Mouse (Mus musculus): ENCODE results near the gene Ifnk. TPM values are rescaled to one million over a fixed set of nuclear protein-coding genes. Genes with fewer than 3 reads are reported as not detected.

The Ifnk gene
- polyA plus RNA-seq, 1 experiment: not detected

GRCm38 (mm10) chr4:35115933-35116332 is 35.9 kb upstream of the Ifnk start:
- no peaks in the 10 kb centered on the region for H3K27me3 ChIP-seq (ENCODE audit: control insufficient read depth, insufficient read depth, insufficient read length)
- no peaks in the 10 kb centered on the region for H3K79me3 ChIP-seq (ENCODE audit: low read depth)
- no peak overlapping the region for H3ac ChIP-seq (ENCODE audit: control insufficient read depth, insufficient read length, low read depth)
- H3K36me3 ChIP-seq (ENCODE audit: control insufficient read depth, insufficient read depth): no peaks in the 10 kb centered on the region
- H3K79me2 ChIP-seq (ENCODE audit: control insufficient read depth, insufficient read depth): no peaks in the 10 kb centered on the region
- no peak for TF ChIP-seq MAX (IDR thresholded peaks at IDR 0.05)
- no peak for TF ChIP-seq CTCF (IDR thresholded peaks at IDR 0.05; ENCODE audit: control insufficient read depth, insufficient read depth, insufficient read length)
- TF ChIP-seq MYOG (IDR thresholded peaks at IDR 0.05; ENCODE audit: control insufficient read depth, extremely low read depth, insufficient read length): no peak
- no peak for TF ChIP-seq MYOD1 (IDR thresholded peaks at IDR 0.05; ENCODE audit: control insufficient read depth, insufficient read length, low read depth)
- TF ChIP-seq USF1 (IDR thresholded peaks at IDR 0.05; ENCODE audit: low read depth): no peak
- TF ChIP-seq CEBPB (IDR thresholded peaks at IDR 0.05; ENCODE audit: low read depth): no peak
- TF ChIP-seq FOSL1 (IDR thresholded peaks at IDR 0.05; ENCODE audit: insufficient read depth, low read length, poor library complexity, severe bottlenecking): no peak
- no peak overlapping the region for H3K4me3 ChIP-seq (ENCODE audit: insufficient read depth, poor library complexity, severe bottlenecking)

DNA sequence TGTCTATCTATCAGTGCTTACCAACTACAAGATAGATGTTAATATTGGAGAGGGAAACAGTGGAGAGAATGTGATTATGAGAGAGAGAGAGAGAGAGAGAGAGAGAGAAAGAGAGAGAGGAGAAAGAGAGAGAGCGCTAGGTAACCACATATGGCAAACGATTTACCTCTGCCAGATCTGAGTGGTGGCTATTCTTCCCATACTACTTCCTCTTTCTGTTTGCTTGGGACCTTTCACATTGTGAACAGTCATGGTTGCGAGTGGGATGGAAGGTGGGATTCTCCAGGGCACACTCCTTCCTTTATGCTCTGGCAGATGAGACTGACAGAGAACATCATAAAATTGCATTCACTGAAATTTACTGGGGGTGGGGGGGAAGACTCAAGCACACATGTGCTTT is 34.7 kb upstream of the Ifnk start:
- H3K79me3 ChIP-seq (ENCODE audit: low read depth): no peaks in the 10 kb centered on the region
- H3ac ChIP-seq (ENCODE audit: control insufficient read depth, insufficient read length, low read depth): no peak overlapping the region
- no peaks in the 10 kb centered on the region for H3K79me2 ChIP-seq (ENCODE audit: control insufficient read depth, insufficient read depth)
- no peaks in the 10 kb centered on the region for H3K36me3 ChIP-seq (ENCODE audit: control insufficient read depth, insufficient read depth)
- no peak for TF ChIP-seq CEBPB (IDR thresholded peaks at IDR 0.05; ENCODE audit: low read depth)
- TF ChIP-seq CTCF (IDR thresholded peaks at IDR 0.05; ENCODE audit: control insufficient read depth, insufficient read depth, insufficient read length): no peak
- no peak for TF ChIP-seq FOSL1 (IDR thresholded peaks at IDR 0.05; ENCODE audit: insufficient read depth, low read length, poor library complexity, severe bottlenecking)
- TF ChIP-seq MYOD1 (IDR thresholded peaks at IDR 0.05; ENCODE audit: control insufficient read depth, insufficient read length, low read depth): no peak
- no peak for TF ChIP-seq USF1 (IDR thresholded peaks at IDR 0.05; ENCODE audit: low read depth)
- TF ChIP-seq MAX (IDR thresholded peaks at IDR 0.05): no peak
- TF ChIP-seq MYOG (IDR thresholded peaks at IDR 0.05; ENCODE audit: control insufficient read depth, extremely low read depth, insufficient read length): no peak
- H3K4me3 ChIP-seq (ENCODE audit: insufficient read depth, poor library complexity, severe bottlenecking): no peak overlapping the region
- H3K27me3 ChIP-seq (ENCODE audit: control insufficient read depth, insufficient read depth, insufficient read length): no peaks in the 10 kb centered on the region

DNA sequence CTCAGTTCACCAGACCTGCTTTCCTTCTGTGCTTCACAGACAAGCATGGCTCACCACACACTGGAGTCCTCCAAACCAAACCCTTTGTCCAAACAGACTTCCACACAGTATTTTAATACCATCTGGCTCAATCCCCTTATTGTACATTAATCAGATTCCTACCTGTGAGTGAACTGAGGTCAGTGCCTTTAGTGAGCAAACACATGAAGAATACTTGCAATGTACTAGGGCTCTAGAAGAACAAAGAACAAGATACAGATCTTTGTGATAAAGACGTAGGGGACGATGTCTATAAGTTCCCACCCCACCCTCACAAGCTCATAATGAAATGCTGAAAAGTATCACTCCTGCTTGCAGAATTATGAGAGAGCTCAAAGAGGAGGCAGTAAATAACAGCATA is 33.0 kb upstream of the Ifnk start:
- no peaks in the 10 kb centered on the region for H3K27me3 ChIP-seq (ENCODE audit: control insufficient read depth, insufficient read depth, insufficient read length)
- TF ChIP-seq MYOD1 (IDR thresholded peaks at IDR 0.05; ENCODE audit: control insufficient read depth, insufficient read length, low read depth) (no peak), MAX (IDR thresholded peaks at IDR 0.05) (no peak), MYOG (IDR thresholded peaks at IDR 0.05; ENCODE audit: control insufficient read depth, extremely low read depth, insufficient read length) (no peak), FOSL1 (IDR thresholded peaks at IDR 0.05; ENCODE audit: insufficient read depth, low read length, poor library complexity, severe bottlenecking) (no peak), USF1 (IDR thresholded peaks at IDR 0.05; ENCODE audit: low read depth) (no peak), CEBPB (IDR thresholded peaks at IDR 0.05; ENCODE audit: low read depth) (no peak), CTCF (IDR thresholded peaks at IDR 0.05; ENCODE audit: control insufficient read depth, insufficient read depth, insufficient read length) (no peak)
- no peaks in the 10 kb centered on the region for H3K36me3 ChIP-seq (ENCODE audit: control insufficient read depth, insufficient read depth)
- H3K79me3 ChIP-seq (ENCODE audit: low read depth): no peaks in the 10 kb centered on the region
- H3K79me2 ChIP-seq (ENCODE audit: control insufficient read depth, insufficient read depth): no peaks in the 10 kb centered on the region
- H3K4me3 ChIP-seq (ENCODE audit: insufficient read depth, poor library complexity, severe bottlenecking): no peak overlapping the region
- H3ac ChIP-seq (ENCODE audit: control insufficient read depth, insufficient read length, low read depth): no peak overlapping the region

- Histone ChIP-seq H3ac (ENCODE audit: control insufficient read depth, insufficient read length, low read depth) (no peak overlapping the region), H3K27me3 (ENCODE audit: control insufficient read depth, insufficient read depth, insufficient read length) (no peaks in the 10 kb centered on the region), H3K4me3 (ENCODE audit: insufficient read depth, poor library complexity, severe bottlenecking) (no peak overlapping the region), H3K79me3 (ENCODE audit: low read depth) (no peaks in the 10 kb centered on the region), H3K79me2 (ENCODE audit: control insufficient read depth, insufficient read depth) (no peaks in the 10 kb centered on the region), H3K36me3 (ENCODE audit: control insufficient read depth, insufficient read depth) (no peaks in the 10 kb centered on the region)
- TF ChIP-seq CTCF (IDR thresholded peaks at IDR 0.05; ENCODE audit: control insufficient read depth, insufficient read depth, insufficient read length): no peak
- TF ChIP-seq MYOG (IDR thresholded peaks at IDR 0.05; ENCODE audit: control insufficient read depth, extremely low read depth, insufficient read length): no peak
- no peak for TF ChIP-seq MAX (IDR thresholded peaks at IDR 0.05)
- no peak for TF ChIP-seq CEBPB (IDR thresholded peaks at IDR 0.05; ENCODE audit: low read depth)
- no peak for TF ChIP-seq USF1 (IDR thresholded peaks at IDR 0.05; ENCODE audit: low read depth)
- TF ChIP-seq FOSL1 (IDR thresholded peaks at IDR 0.05; ENCODE audit: insufficient read depth, low read length, poor library complexity, severe bottlenecking): no peak
- no peak for TF ChIP-seq MYOD1 (IDR thresholded peaks at IDR 0.05; ENCODE audit: control insufficient read depth, insufficient read length, low read depth)
Measured at GRCm38 (mm10) chr4:35120159-35120558, 31.7 kb upstream of the Ifnk start.

- Histone ChIP-seq H3K4me3 (ENCODE audit: insufficient read depth, poor library complexity, severe bottlenecking) (no peak overlapping the region), H3K27me3 (ENCODE audit: control insufficient read depth, insufficient read depth, insufficient read length) (no peaks in the 10 kb centered on the region), H3K79me3 (ENCODE audit: low read depth) (no peaks in the 10 kb centered on the region), H3ac (ENCODE audit: control insufficient read depth, insufficient read length, low read depth) (no peak overlapping the region), H3K36me3 (ENCODE audit: control insufficient read depth, insufficient read depth) (no peaks in the 10 kb centered on the region), H3K79me2 (ENCODE audit: control insufficient read depth, insufficient read depth) (no peaks in the 10 kb centered on the region)
- TF ChIP-seq USF1 (IDR thresholded peaks at IDR 0.05; ENCODE audit: low read depth): no peak
- TF ChIP-seq CTCF (IDR thresholded peaks at IDR 0.05; ENCODE audit: control insufficient read depth, insufficient read depth, insufficient read length): no peak
- TF ChIP-seq MAX (IDR thresholded peaks at IDR 0.05): no peak
- no peak for TF ChIP-seq MYOD1 (IDR thresholded peaks at IDR 0.05; ENCODE audit: control insufficient read depth, insufficient read length, low read depth)
- no peak for TF ChIP-seq FOSL1 (IDR thresholded peaks at IDR 0.05; ENCODE audit: insufficient read depth, low read length, poor library complexity, severe bottlenecking)
- TF ChIP-seq CEBPB (IDR thresholded peaks at IDR 0.05; ENCODE audit: low read depth): no peak
- no peak for TF ChIP-seq MYOG (IDR thresholded peaks at IDR 0.05; ENCODE audit: control insufficient read depth, extremely low read depth, insufficient read length)
Measured at GRCm38 (mm10) chr4:35120575-35120974, 31.3 kb upstream of the Ifnk start.

GRCm38 (mm10) chr4:35121060-35121459 is 30.8 kb upstream of the Ifnk start:
- Histone ChIP-seq H3K27me3 (ENCODE audit: control insufficient read depth, insufficient read depth, insufficient read length) (no peaks in the 10 kb centered on the region), H3ac (ENCODE audit: control insufficient read depth, insufficient read length, low read depth) (no peak overlapping the region), H3K36me3 (ENCODE audit: control insufficient read depth, insufficient read depth) (no peaks in the 10 kb centered on the region), H3K79me3 (ENCODE audit: low read depth) (no peaks in the 10 kb centered on the region), H3K4me3 (ENCODE audit: insufficient read depth, poor library complexity, severe bottlenecking) (no peak overlapping the region), H3K79me2 (ENCODE audit: control insufficient read depth, insufficient read depth) (no peaks in the 10 kb centered on the region)
- TF ChIP-seq USF1 (IDR thresholded peaks at IDR 0.05; ENCODE audit: low read depth) (no peak), CEBPB (IDR thresholded peaks at IDR 0.05; ENCODE audit: low read depth) (no peak), MYOG (IDR thresholded peaks at IDR 0.05; ENCODE audit: control insufficient read depth, extremely low read depth, insufficient read length) (no peak), CTCF (IDR thresholded peaks at IDR 0.05; ENCODE audit: control insufficient read depth, insufficient read depth, insufficient read length) (no peak), MYOD1 (IDR thresholded peaks at IDR 0.05; ENCODE audit: control insufficient read depth, insufficient read length, low read depth) (no peak), FOSL1 (IDR thresholded peaks at IDR 0.05; ENCODE audit: insufficient read depth, low read length, poor library complexity, severe bottlenecking) (no peak), MAX (IDR thresholded peaks at IDR 0.05) (no peak)
